Mouse (Mus musculus) spleen, adult 12 weeks (tissue): ENCODE data around the gene Flrt2.
"Not testable (repeated sequence)": the region's sequence is repeated elsewhere in the genome, so short reads cannot be mapped to it uniquely, and the experiment has no call there.

Experiments
- DNase-seq: peaks from one replicate; pipeline ENCODE4 v3.0.0; 2022; ENCODE audit warnings: low spot score

Gene Flrt2

DNA sequence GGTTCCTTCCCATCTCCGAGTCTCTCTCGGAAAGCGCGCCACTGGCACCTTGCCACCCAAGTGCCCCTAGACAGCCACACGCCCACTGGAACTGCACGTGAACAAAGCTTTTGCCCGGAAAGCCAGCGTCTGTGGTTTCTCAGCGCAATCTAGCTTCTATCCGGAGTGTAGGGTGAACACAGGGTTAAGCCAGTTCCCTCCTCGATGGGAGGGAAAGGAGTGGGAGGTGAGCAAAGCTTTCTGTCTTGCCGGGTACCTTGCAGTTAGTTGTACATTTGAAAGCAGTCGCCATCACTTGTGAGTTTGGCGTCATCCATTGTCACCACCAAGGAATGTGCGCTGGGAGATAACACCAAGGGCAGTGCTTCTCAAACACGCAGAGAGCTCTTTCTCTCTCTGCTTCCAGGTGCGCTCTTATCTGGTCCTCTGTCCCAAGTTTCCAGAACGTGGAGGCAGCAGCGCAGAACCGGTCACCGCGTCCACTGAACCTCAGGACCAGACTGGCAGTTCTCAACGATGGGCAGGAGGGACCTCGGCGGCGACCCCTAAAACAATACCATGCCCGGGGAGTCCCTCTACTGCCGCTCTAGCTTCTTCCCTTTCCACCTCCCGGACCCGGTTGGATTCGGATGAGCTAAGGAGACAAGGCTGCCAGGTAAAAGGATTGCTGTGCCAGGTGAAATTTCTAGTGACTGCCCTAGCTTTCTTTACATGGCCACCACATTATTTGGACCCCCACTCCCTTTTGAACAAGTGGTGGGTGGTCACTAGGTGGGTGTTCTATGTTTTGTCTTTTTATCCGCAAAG, at the start of gene Flrt2:
Flrt2 (plus strand) TSS at position 266 of the 807 bp plus-strand sequence.
- DNase-seq, result no peak

DNA sequence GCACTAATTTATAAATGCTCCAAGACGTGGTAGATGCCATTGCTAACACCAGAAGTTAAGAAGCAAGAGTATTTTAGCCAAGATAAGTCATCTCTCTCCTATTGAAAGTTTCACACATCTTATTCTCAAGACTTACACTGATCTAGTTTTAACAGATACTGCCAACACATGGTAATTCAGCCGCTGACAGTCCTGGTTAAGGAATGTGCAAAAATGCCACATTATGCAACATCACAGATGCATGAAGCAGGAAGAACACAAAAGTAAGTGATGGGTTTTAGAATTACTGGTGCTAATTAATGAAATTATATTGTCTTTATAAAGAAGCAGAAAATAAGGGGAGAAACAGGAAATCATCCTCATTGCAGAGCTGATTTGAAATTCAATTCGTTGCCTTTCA, 49.8 kb upstream of the Flrt2 start:
- no peak for DNase-seq

DNA sequence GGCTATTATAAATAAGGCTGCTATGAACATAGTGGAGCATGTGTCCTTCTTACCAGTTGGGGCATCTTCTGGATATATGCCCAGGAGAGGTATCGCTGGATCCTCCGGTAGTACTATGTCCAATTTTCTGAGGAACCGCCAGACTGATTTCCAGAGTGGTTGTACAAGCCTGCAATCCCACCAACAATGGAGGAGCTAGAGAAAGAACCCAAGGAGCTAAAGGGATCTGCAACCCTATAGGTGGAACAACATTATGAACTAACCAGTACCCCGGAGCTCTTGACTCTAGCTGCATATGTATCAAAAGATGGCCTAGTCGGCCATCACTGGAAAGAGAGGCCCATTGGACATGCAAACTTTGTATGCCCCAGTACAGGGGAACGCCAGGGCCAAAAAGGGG, 44.8 kb upstream of the Flrt2 start:
- DNase-seq, result not testable (repeated sequence)

DNA sequence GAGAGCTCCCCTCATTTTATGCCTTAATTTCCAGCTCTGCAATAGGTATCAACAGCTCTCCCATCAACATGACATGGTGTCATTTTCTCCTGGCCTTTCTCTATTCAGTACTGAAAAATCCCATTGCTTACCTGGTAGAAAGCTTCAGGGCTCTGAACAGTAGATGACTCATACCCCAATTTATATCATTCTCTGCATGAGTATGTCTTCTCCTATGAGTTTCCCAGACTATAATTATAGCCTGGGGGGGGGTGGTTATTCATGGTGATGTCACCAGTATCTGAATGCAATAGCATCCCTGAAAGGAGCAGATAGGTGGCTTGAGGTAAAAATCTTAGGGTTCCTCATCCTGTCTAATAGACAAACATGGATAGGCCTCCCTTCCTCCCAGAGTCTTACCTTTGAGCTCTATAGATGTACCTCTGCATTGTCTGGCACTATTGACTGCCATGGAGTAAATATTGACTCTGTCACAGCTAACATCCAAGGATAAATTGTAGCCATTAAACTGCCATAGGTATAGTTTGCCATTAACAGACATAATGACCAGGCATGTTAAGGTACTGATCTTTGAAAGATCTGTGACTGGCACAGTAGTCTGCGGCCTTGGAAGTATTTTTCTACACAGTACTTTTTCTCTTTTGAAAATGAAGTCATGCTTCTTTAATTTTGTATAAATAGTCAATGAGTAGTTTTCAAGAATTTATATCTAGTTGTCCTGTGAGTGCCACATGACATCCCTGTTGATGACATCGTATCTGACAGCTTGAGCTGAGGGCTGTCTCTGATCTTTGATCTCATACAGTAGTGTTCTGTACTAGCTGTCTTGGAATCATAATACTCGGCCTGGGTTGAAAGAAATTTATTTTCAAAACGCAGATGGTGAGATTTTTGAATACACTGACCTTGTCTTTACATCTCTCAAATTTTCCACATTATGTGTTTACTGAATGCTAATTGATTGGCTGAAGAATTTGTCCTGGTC, 39.6 kb upstream of the Flrt2 start:
- no peak for DNase-seq

DNA sequence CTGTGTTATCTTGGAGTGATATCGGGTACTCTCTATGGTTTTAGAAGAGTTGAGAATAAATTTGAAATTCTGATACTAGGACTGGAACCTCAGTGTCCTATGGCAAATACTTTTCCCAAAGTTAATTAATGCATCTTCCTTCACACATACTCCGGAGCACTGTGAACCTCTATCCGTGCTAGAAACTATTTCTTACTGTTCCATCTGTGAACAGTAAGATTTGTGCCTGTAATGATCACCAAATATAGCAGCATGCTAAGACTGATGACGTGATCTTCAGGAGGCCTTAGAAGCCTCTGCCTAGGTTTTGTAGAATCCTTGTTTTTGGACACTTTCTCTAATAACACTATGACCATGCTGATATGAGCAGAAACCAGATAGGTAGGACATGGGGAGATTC, 35.4 kb upstream of the Flrt2 start:
- no peak for DNase-seq

DNA sequence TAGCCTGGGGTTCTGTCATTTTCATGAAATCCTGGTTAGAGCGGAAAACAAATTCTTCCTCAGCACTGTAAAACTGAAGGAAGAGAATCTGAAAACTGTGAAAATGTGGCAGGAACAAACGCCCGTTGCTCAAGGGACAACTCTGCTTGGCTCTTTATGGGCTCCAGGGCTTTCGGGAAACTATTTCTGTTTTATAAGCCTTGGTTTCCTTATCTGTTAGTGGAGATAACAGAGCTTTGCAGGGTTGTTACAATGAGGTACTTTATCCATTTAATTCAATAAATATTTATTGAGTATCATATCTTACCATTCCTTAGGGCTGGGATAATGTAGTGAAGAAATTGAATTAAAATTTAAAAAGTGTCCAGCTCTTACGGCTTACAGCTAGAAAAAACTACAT, 24.7 kb upstream of the Flrt2 start:
- DNase-seq, result no peak

DNA sequence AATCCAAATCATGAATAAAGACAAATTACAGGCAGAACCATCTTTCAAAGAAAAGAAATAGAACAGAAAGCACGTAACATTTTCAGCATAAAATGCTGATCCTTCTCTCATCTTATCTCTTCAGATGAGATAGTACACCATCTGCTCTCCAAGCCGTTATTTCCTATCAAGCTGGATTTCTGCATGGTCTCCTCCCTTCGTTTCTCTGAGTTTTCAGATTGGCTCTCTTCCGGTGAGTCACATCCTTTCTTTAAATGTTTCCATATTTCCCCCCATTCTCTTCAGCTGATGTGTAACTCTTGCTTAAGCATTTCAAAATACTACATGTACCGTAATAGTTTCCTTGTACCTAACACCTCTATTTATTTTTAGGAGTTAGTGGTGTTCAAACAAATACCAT, 16.3 kb upstream of the Flrt2 start:
- DNase-seq, result no peak

DNA sequence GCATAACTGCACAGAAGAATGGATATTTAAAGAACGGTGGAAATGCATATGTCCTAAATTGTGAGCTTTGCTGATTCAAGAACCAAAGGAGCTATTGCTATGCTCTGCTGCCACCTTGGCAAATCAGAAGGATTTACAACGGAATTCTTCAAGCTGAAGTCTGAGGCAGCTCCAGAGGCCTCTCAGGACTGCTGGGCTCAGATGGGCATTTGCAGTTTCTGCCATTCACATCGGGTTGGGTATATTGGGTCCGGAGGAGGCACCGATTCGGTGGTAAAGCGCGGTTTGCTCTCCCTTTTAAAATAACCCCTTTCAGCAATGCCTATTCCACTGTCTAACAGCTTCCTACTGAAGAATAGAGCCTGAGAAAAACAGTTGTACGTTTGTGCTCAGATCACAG, 1.2 kb upstream of the Flrt2 start:
- no peak for DNase-seq

DNA sequence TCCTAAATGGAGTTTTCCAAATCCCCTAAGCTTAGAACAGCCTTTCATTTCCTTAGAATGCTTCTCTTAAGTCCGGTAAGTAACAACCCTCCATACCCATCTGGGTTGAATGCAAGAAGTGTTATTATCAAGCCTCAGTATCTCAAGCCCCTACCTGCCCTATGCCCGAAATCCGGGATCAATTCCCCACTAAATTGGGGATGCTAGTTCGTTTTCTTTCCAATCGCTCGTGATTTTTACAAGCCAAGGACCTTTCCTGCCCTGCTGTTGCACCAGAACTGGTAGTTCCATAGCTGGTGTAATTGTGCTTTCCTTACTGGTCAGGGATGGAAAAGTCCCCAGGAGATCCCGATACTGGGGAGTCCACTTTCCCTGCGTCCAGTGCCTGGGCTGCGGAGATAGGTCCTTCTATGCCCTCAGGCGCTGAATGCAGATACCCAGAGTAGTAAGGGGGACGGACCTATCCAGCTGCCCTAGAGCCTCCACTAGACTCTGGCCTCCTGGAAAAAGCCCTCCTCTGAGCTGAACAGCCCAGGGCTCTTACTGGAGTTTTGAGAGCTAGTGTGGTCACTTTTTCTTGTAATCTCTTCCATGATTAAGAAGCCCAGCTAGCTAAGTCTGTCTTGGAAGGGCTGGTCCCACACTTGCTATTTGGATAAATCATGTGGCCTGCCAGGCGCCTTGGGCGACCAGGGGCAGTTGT, 1.1 kb downstream of the Flrt2 start:
- DNase-seq, result no peak

DNA sequence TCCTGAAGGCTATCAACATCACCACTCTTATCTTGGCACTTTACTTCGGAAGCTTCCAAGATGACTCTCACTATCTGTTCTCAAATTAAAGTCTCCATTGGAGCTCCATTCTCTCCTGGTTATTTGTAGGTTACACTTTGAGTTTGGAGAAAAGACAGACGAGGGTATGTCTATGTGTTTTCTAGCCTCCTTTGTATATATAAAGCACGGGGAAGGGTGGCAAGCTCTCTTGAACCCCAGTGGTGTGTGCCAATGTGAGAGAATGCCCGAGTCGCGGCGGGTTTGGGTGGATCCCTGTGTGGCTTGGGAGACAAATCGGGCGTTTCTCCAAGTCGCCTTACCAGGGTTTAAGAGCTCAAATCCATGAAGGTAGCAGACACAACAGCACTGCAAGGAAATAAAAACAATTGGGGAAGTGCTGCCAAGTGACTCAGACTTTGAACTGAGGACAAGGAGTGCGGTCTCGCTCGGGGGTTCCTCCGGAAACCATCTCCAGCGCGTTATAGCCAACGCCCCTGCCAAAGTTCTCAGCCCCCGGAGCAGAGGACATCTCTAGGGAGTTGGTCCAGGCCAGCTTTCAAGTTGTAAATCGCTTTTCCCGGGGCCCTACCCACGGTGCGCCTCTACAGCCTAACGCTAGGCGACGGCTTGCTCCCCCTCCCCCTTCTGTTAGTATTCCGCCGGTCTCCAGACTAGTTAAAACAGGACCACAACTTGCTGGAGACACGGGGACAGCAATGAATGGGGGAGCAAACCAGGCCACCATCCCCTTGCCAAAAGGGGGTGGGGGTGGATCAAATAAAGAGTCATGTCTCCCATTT, 1.8 kb downstream of the Flrt2 start:
- no peak for DNase-seq

DNA sequence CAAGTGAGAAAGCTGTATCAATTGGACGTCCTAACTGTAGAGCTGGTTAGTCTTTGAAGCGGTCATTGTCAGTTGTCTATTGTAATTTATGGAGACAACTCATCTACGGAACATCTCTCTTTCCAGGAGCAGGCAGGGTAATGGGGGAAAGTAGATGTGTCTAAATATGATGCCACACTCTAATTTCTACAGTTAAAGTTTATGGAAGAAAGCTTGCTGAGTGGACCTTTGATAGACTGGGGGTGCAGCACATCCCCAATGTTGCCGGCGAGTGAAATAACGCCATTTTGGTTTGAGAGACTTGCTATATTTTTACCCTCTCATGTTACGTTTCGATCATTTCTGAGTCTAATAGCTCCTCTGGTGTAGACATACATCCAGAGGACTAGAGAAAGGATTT, 2.5 kb downstream of the Flrt2 start:
- no peak for DNase-seq

DNA sequence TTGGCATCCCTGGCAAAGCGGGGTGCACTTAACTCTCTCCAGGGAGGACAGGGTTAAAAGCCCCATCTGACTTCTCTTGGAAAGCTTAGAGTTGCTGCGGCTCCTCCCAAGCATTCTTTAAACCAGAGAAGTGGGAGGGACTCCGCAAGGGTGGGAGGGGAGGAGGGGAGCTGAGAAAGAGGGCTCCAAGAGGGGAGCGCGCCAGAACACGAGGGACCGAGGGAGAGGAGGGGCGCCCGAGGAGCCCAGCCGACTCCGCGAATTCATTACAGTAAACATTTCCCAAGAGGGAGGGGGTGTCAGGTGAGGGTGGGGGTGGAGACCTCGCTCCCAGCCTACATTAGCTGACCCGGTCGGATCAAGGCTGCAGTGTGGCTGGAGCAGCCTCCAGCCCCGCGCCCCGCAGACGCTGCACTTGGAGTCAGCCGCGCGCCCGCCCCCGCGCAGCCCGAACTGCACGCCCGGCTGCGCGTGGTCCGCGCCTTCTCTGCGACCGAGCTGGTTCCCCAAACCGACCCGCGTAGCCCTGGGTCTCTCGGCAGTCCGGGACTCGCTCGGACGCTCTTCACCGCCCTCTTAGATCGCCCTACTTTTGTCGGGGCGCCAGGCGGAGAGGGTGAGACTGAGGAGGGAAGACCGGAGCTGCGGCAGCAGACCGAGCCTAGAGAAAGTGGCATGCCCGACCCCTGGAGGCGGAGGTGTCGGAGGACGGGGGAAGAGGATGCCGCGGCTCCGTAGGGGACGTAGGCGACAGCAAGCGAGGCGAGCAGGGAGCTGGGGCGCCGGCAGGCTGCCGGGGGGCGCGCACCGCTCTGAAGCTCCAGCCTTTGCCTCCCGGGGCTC, 3.2 kb downstream of the Flrt2 start:
- DNase-seq, result no peak

DNA sequence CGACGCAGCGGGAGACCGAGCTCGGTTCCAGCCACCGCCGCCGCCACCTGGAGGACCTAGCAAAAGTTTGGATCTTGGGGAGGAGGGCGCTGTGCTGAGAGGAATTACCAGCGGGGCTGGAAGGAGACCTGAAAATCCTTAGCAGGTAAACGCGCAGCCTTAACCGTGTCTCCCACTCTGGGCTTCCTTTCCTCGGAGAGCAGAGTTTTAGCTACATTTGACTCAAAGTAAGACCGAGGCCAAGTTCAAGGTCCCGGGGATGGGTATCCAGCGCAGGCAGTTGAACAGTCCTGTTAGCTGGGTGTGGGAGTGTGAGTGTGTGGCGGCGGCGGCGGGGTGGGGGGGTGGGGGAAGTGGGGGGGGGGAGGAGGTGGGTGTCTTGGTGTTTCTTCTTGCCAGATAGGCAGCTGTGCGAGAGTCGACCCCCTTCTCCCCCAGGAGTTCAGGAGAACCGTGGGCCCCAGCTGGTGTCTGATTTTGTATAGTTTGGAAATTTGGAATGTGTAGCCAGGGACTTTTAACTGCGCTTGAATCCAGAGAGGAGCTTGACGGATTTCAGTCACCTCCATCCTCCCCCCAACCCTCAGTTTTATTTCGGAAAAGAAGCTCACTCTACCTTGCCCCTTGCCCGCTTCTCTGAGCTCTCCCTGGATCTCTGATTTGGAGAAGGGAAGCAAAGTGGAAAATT, 4.0 kb downstream of the Flrt2 start:
- no peak for DNase-seq

DNA sequence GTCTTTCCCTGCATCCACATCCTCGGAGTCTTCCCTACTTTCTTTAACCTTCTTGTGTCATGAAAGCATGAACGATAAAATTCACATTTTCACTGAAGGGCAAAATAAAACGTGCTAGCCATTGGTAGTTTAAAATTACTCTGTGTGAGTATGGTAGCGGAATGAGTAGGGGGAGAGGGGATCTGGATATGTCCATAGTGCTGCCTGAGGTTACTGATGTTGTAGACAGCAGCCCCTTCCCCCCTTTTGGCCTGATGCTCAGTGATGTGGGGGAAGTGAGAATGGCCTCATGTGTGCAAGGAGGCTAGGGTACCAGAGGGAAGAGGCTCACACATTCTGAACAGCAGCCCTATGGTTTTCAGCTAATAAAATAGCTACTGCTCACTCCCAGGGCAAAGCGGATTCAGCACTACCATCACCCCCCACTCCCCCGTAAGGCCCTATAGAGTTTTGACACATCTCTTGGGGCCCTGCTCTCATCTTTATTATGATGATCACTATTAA, 4.5 kb downstream of the Flrt2 start:
- DNase-seq, result no peak

DNA sequence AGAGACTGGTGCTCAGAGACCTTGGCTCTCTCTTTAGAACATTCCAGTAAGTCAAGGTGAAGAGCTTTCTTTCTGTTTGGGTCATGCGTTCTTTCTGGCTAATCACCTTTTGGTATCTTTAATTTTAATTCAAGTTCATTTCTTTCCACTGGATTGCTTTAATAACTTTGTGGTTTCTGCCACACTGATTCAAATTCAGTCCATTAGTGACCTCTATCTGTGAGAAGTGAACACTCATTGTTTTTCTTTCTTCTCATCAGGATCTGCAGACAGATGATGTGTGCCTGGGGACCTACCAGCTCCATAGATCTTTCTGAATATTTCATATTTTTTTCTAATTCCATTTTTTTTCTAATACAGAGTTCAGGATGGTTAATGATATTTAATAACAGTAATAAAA, 6.5 kb downstream of the Flrt2 start:
- no peak for DNase-seq

DNA sequence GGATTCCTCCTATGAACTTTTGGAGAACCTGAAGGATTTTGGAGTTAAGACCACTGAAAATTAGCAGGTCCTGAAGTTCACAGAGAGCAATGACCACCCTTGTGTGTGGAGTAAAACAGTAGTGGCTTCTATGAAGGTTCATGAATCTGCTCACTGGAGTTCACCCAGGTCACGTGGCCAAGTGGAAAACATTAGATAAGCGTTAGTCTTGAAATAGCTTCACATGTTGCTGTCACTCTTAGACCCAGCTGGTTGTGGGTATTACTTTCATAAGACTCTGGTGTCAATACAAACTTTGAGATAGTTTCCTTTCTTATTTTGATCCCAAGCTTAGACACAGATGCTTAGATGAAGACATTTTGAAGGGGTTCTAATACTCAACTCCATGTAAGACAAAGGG, 8.7 kb downstream of the Flrt2 start:
- DNase-seq, result no peak

DNA sequence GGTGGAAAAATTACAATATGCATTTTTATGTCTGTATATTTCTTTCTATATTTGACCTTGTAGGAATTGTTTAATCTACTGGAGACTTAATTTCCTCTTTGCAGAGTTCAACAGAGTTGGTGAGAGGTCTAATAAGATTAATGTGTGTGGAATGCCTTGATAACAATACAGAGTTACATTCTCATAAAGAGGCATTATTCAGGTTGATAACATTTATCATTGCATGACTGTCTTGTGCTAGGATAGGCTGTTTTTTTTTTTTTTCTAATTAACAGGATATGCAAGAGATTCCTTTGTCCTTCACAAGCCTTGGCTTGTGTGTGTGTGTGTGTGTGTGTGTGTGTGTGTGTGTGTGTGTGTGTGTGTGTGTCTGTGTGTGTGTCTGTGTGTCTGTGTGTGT, 9.6 kb downstream of the Flrt2 start:
- DNase-seq, result no peak

DNA sequence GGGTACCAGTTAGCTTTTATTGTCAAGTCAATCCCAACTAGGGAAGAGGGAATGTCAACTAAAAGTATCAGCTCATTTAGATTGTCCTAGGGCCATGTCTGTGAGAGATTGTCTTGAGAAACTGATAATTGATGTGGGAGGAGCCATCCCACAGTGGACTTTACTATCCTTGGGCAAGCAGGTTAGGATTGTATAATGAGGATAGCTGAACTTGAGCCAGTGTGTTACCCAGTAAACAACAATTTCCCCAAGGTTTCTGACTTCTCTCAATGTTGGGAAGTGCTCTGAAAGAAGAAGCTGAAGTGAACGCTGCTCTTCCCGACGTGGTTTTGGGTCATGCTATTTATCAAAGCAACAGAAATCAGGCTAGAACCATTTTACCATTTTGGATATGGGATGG, 13.0 kb downstream of the Flrt2 start:
- no peak for DNase-seq

DNA sequence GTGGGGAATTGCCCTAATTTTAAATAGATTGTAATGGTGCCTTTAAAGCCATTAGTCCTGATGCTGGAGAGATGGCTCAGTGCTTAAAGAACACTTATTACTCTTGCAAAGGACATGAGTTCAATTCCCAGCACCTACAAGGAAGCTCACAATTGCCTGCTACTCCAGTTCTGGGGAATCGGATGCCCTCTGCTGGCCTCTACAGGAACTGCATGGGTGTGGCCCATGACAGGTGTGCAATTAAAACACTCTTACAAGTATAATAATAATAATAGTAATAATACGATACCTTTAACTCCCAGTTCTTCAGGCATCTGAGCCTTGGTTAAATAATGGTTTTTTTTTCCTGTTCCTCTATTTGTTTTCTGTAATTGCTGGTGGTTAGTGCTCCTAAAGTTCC, 31.2 kb downstream of the Flrt2 start:
- no peak for DNase-seq

DNA sequence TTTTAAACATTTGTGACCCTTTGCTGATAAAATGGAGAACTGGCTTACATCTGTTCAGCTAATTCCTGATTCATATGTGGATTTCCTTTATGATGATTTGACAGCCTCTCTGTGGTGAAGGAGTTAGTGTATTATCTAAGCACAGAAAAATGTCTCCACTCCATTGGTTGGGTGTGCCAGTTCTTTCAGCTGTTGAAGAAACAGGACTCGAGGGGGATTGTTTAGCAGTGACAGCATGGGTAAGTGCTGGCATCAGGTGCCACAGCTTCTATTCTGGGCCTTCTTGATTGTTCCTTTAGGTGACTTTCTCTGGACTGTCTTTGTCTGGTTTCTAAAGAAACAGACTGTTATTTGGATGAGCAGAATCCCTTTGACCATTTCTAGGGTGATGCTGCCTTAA, 42.0 kb downstream of the Flrt2 start:
- no peak for DNase-seq
